Mouse (Mus musculus) liver, embryonic 14.5 days (tissue): Measurements from ENCODE around the gene A4gnt.

Source experiments
- CTCF ChIP-seq: IDR thresholded peaks from 2 replicates; pipeline ENCODE4 v1.5.1; 2016; ENCODE audit warnings: antibody characterized with exemption, low read depth, control low read depth
- EP300 ChIP-seq: IDR thresholded peaks from 2 replicates; pipeline ENCODE4 v1.6.1; 2016; ENCODE audit warnings: antibody characterized with exemption, low read depth

- TF ChIP-seq CTCF (no peak), EP300 (no peak)
These were observed 33.1 kb downstream of the A4gnt start for GRCm38 (mm10) chr9:99645416-99645815.
